Mouse (Mus musculus) heart, adult 2 months (tissue): ENCODE measurements around the gene Mthfsd.

Experiments used
- CTCF ChIP-seq: fragments of 200-600 bp; IDR thresholded peaks from 2 replicates; pipeline ENCODE4 v1.8.1; 2022; ENCODE audit warnings: antibody characterized with exemption, mild to moderate bottlenecking, moderate library complexity
- EP300 ChIP-seq: fragments of 200-500 bp; IDR thresholded peaks from 2 replicates; pipeline ENCODE4 v1.6.1; 2011; ENCODE audit warnings: low read depth, low read length, control low read depth; ENCODE audit not compliant: insufficient read depth

GRCm38 (mm10) chr8:121083936-121084209 lies 24.3 kb downstream of the Mthfsd start:
- TF ChIP-seq CTCF (no peak), EP300 (no peak)
